Mouse (Mus musculus): ENCODE results near the gene 4833420G17Rik. TPM values are rescaled to one million over a fixed set of nuclear protein-coding genes. Genes with fewer than 3 reads are reported as not detected.

The 4833420G17Rik gene
- polyA plus RNA-seq, 1 experiment from 2014 or later: 40.4 TPM

Other genes with a start within 250 kb of the 4833420G17Rik start
- 25.5 TPM in 2 replicates for gene Paip1, start 34.2 kb upstream of the 4833420G17Rik start, polyA plus RNA-seq (2015; fragmentation: Nextera tagmentation; extraction: Ambion mirVana)
- 0.95 and 1.7 TPM in 2 replicates for gene Tmem267, start 25.3 kb downstream of the 4833420G17Rik start, polyA plus RNA-seq (2015; fragmentation: Nextera tagmentation; extraction: Ambion mirVana)
- gene 3110070M22Rik, start 25.6 kb downstream of the 4833420G17Rik start, polyA plus RNA-seq (2015; fragmentation: Nextera tagmentation; extraction: Ambion mirVana): 0.74 and 0.96 TPM in 2 replicates
- not detected in 2 replicates for gene Ccl28, start 161.1 kb downstream of the 4833420G17Rik start, polyA plus RNA-seq (2015; fragmentation: Nextera tagmentation; extraction: Ambion mirVana)
- 72.0 and 79.0 TPM in 2 replicates for gene Hmgcs1, start 227.6 kb downstream of the 4833420G17Rik start, polyA plus RNA-seq (2015; fragmentation: Nextera tagmentation; extraction: Ambion mirVana)